19 mouse cellular contexts compared by ENCODE assay signal in the genomic region with DNA sequence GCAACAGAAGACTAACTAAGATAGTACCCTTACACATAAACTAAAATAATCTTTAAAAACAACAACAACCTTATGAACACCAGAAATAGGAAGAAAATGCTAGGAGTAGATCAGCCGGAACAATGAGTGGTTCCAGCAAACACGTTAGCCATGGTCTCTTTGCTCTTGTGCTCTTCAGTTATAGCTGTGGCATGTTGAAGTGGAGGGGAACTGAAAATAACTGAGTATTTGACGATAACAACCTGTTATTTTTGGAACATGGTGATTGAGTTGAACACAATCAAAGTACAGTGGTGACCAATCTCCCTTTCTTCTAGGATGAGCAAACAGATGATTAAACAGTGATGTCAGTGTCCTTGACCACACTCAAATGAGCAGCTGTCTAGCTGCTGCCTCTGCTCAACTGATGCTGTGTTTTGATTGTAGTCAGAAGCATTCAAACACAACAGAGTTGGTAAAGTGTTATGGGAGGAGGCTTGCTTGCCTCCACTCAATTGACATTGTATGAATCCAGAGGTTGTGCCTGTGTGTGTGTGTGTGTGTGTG. TPM values are rescaled to one million over a fixed set of nuclear protein-coding genes. Genes with fewer than 3 reads are reported as not detected.
DNase-seq lines count a peak whose midpoint lies in the region; ATAC-seq and TF ChIP-seq lines count a peak whose summit lies in the region.
"Had no signal": no experiment of that assay in that cellular context is flagged by ENCODE, and none has a peak within 500 bp of the region (broad histone marks: within the 10 kb centered on the region; RNA-seq: fewer than 3 reads in every experiment).

No protein-coding gene starts in this region.

- no peak for ATAC-seq in megakaryocyte, adult 5-6 weeks (ENCODE audit: poor library complexity, severe bottlenecking)
- ATAC-seq in midbrain, embryonic 16.5 days: no peak
- ATAC-seq: forebrain, embryonic 16.5 days had no signal

- no peak overlapping the region for H3K9ac ChIP-seq in midbrain, embryonic 16.5 days (ENCODE audit: low read depth, low read length)
- H3K9ac ChIP-seq: embryonic facial prominence, embryonic 13.5 days; lung, embryonic 14.5 days; neural tube, embryonic 12.5 days had no signal

- H3K27me3 ChIP-seq in megakaryocyte, embryonic 14.5 days (replicated peaks): peaks cover 1% of the 10 kb centered on the region
- no peaks in the 10 kb centered on the region for H3K27me3 ChIP-seq in midbrain, embryonic 16.5 days (ENCODE audit: control insufficient read depth, insufficient read depth, low read depth, low read length)
- H3K27me3 ChIP-seq: embryonic facial prominence, embryonic 13.5 days; neural tube, embryonic 12.5 days had no signal

- peaks cover 8% of the 10 kb centered on the region for H3K9me3 ChIP-seq in megakaryocyte, embryonic 14.5 days
- H3K9me3 ChIP-seq in midbrain, embryonic 16.5 days (replicated peaks; ENCODE audit: control insufficient read depth, low read length, poor library complexity, severe bottlenecking): no peaks in the 10 kb centered on the region
- H3K9me3 ChIP-seq: embryonic facial prominence, embryonic 13.5 days; neural tube, embryonic 12.5 days had no signal

- no peak overlapping the region for H3K4me2 ChIP-seq in midbrain, embryonic 16.5 days (ENCODE audit: low read length)
- H3K4me2 ChIP-seq: embryonic facial prominence, embryonic 13.5 days; lung, embryonic 14.5 days; midbrain, embryonic 11.5 days; neural tube, embryonic 12.5 days had no signal

- TF ChIP-seq POLR2A in embryonic fibroblast, embryonic 13.5 days (IDR thresholded peaks at IDR 0.05; ENCODE audit: low read depth, low read length): no peak

- intact Hi-C loops in left cerebral cortex, postnatal 10 days (cut with DNase I): no loop called here

- 88% methylated on average over 3 of the region's 3 CpGs for WGBS in midbrain, embryonic 16.5 days

- H3K36me3 ChIP-seq in megakaryocyte, embryonic 14.5 days (replicated peaks; ENCODE audit: low read length): no peaks in the 10 kb centered on the region
- no peaks in the 10 kb centered on the region for H3K36me3 ChIP-seq in midbrain, embryonic 16.5 days (ENCODE audit: control insufficient read depth, insufficient read depth, low read length)
- H3K36me3 ChIP-seq: embryonic facial prominence, embryonic 13.5 days; neural tube, embryonic 12.5 days had no signal

- H3K4me1 ChIP-seq in megakaryocyte, embryonic 14.5 days: peaks cover 40% of the 10 kb centered on the region
- H3K4me1 ChIP-seq in embryonic fibroblast, embryonic 13.5 days (ENCODE audit: control insufficient read depth, insufficient read depth, low read length): peaks cover 8% of the 10 kb centered on the region
- H3K4me1 ChIP-seq in midbrain, embryonic 16.5 days (ENCODE audit: control insufficient read depth, insufficient read depth, low read length): no peaks in the 10 kb centered on the region
- H3K4me1 ChIP-seq: embryonic facial prominence, embryonic 13.5 days; neural tube, embryonic 12.5 days had no signal

- peak overlapping the region; percentile 0 for H3K4me3 ChIP-seq in megakaryocyte, embryonic 14.5 days (replicated peaks)
- H3K4me3 ChIP-seq in embryonic fibroblast, embryonic 13.5 days (ENCODE audit: insufficient read depth, low read length): no peak overlapping the region
- H3K4me3 ChIP-seq in midbrain, embryonic 16.5 days (ENCODE audit: low read depth, low read length): no peak overlapping the region
- H3K4me3 ChIP-seq: embryonic facial prominence, embryonic 13.5 days; neural tube, embryonic 12.5 days had no signal

- peak; percentile 18 to 23 for DNase-seq in heart, adult 9 months (ENCODE audit: low spot score in 2 of 2)
- DNase-seq in heart, adult 11 months: no peak
- DNase-seq in left cerebral cortex, postnatal 10 days (ENCODE audit: extremely low spot score in 1 of 2, low spot score in 2 of 2): no peak
- DNase-seq: adrenal gland, adult 8-10 months; cerebellum, postnatal 14 days; gastrocnemius, postnatal 25 days; kidney, adult 11 months; lung, embryonic 14.5 days; lung, postnatal 4 days had no signal

- peak overlapping the region; percentile 73 for H3K27ac ChIP-seq in embryonic fibroblast, embryonic 13.5 days (ENCODE audit: insufficient read depth, low read length)
- no peak overlapping the region for H3K27ac ChIP-seq in midbrain, embryonic 16.5 days (ENCODE audit: low read length)
- H3K27ac ChIP-seq: embryonic facial prominence, embryonic 13.5 days; kidney, postnatal 0 days; neural tube, embryonic 12.5 days; stomach, postnatal 0 days had no signal

- no peak for TF ChIP-seq CTCF in embryonic fibroblast, embryonic 13.5 days (IDR thresholded peaks at IDR 0.05; ENCODE audit: borderline replicate concordance, insufficient read depth, low read length)

RNA-seq across cellular contexts. Expression of a gene that starts 50.9 kb away (rescaled TPM):
- polyA plus RNA-seq in megakaryocyte, embryonic 14.5 days (2012; ENCODE audit: insufficient read depth, low replicate concordance): 11.9 and 45.6 TPM in 2 replicates
- 3.8 and 7.4 TPM in 2 replicates for total RNA-seq in megakaryocyte, adult 5-6 weeks (2015)
- total RNA-seq in megakaryocyte, adult 5-6 weeks (2017): 6.2 and 9.0 TPM in 2 replicates
- polyA plus RNA-seq in embryonic fibroblast, embryonic 13.5 days (2011; ENCODE audit: insufficient read length, low read depth, missing spikeins): 2.5 and 4.0 TPM in 2 replicates
- polyA plus RNA-seq in midbrain, embryonic 16.5 days (2015; fragmentation: Nextera tagmentation; extraction: Ambion mirVana): 0.92 and 1.5 TPM in 2 replicates
- total RNA-seq in left cerebral cortex, postnatal 10 days (2021): 1 to 10 TPM; 3.9 to 5.1 TPM

Comparison
In these comparisons a context has a peak if more than half of its experiments do, and no peak if none do; other contexts are left out.
1. DNase-seq: peak in heart, adult 9 months (2 of 2); none in heart, adult 11 months (single experiment) and left cerebral cortex, postnatal 10 days (0 of 2).